Mouse (Mus musculus): ENCODE measurements at regions not wholly inside any gene's neighbourhood (a gene's known extent, or its start where the extent isn't known, plus 50 kb on each side); places are given as distances from the start of the nearest gene placed in this dataset.

- TF ChIP-seq CTCF (IDR thresholded peaks at IDR 0.05; ENCODE audit: low read depth) (no peak), EP300 (IDR thresholded peaks at IDR 0.05; ENCODE audit: low read depth) (no peak)
Observed at GRCm38 (mm10) chr8:4433161-4433560, 59.7 kb upstream of the Cers4 start.

All from liver, postnatal 0 days (tissue).